Mouse (Mus musculus) kidney, adult 2 months (tissue): ENCODE data around the gene Dapk3.
"Not testable (repeated sequence)": the region's sequence is repeated elsewhere in the genome, so short reads cannot be mapped to it uniquely, and the experiment has no call there.

Source experiments
- CTCF ChIP-seq: fragments of 200-500 bp; conservative IDR thresholded peaks from 2 replicates; pipeline ENCODE4 v1.5.1; 2011; ENCODE audit warnings: low read depth, mild to moderate bottlenecking, control low read depth, low read length, moderate library complexity, mixed read lengths; ENCODE audit not compliant: insufficient read depth, insufficient read length
- POLR2A ChIP-seq: fragments of 200-500 bp; IDR thresholded peaks from one replicate; pipeline ENCODE4 v1.6.1; 2011; ENCODE audit warnings: low read depth, low read length, control low read depth

GRCm38 (mm10) chr10:81169411-81169900, 13.3 kb upstream of the Dapk3 start:
- not testable (repeated sequence) for TF ChIP-seq POLR2A, CTCF
